ENCODE assay signal across 8 mouse cellular contexts in the genomic region with DNA sequence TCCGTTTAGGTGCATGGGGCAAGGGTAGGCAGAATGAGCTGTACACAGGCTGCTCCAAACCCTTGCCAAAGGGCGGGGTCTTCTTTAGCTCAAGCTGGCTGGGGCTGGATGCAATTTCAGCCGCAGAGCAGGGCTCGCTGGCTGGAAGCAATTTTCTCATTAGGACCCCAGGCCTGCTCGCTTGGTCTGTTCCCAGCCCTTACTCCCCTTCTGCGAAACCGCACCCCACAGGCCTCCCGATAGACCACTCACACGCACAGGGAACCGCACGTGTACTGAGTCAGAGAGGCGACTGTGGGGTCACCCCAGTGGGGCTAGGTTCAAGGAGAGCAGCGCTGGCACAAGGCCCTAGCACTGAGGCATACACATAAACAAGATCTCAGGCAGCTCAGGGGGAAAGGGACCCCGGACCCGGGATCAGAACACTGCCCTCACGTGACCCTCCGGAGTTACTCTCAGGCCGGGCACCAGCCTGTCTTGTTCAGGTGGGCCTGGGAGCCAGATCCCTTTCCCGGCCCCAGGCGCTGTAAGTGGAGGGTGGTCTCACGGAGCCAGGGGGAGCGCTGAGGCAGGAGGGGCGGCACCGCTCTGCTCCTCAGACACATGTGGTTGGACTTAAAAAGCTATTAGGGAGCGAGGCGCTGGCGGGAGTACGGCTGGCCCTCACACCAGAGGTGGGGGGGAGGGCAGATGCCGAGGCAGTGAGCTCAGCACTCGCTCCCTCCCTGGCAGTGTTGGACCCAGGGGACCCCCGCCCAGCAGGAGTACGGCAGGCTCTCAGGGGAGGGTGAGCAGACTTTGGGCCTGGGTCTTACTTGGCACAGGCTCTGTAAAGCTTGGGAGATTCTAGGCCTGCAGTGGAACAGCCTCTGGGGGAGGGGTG. TPM values are rescaled to one million over a fixed set of nuclear protein-coding genes. Genes with fewer than 3 reads are reported as not detected.
A peak's percentile ranks its signal among the peaks of the same experiment; 100 is the strongest.
DNase-seq lines count a peak whose midpoint lies in the region; ATAC-seq lines count a peak whose summit lies in the region.

No protein-coding gene starts in this region.

- H3K36me3 ChIP-seq in intestine, embryonic 15.5 days, result no peaks in the 10 kb centered on the region
- no peaks in the 10 kb centered on the region for H3K36me3 ChIP-seq in midbrain, embryonic 16.5 days (ENCODE audit: control insufficient read depth, insufficient read depth, low read length)

- WGBS in intestine, embryonic 15.5 days, result 26% methylated on average over 32 of the region's 32 CpGs
- WGBS in midbrain, embryonic 16.5 days, result 6% methylated on average over 32 of the region's 32 CpGs

- no peak overlapping the region for H3K4me3 ChIP-seq in intestine, embryonic 15.5 days (replicated peaks)
- H3K4me3 ChIP-seq in midbrain, embryonic 16.5 days (ENCODE audit: low read depth, low read length), result no peak overlapping the region

- H3K27ac ChIP-seq in intestine, embryonic 15.5 days, result peak overlapping the region; percentile 61
- H3K27ac ChIP-seq in midbrain, embryonic 16.5 days (ENCODE audit: low read length), result peak overlapping the region; percentile 12; the same call in 1 of the 2 replicates

- H3K9me3 ChIP-seq in intestine, embryonic 15.5 days, result no peaks in the 10 kb centered on the region
- H3K9me3 ChIP-seq in midbrain, embryonic 16.5 days (replicated peaks; ENCODE audit: control insufficient read depth, low read length, poor library complexity, severe bottlenecking), result no peaks in the 10 kb centered on the region

- H3K4me2 ChIP-seq in intestine, embryonic 15.5 days (replicated peaks), result peak overlapping the region; percentile 48
- 0 out of 2 replicates have a peak overlapping the region, but pooled peaks have one; percentile 2 for H3K4me2 ChIP-seq in midbrain, embryonic 16.5 days (ENCODE audit: low read length)

- ATAC-seq in intestine, embryonic 15.5 days, result peak; percentile 71
- peak; percentile 31; the same call in 1 of the 2 replicates for ATAC-seq in midbrain, embryonic 16.5 days

- H3K4me1 ChIP-seq in intestine, embryonic 15.5 days (replicated peaks), result peaks cover 78% of the 10 kb centered on the region
- H3K4me1 ChIP-seq in midbrain, embryonic 16.5 days (ENCODE audit: control insufficient read depth, insufficient read depth, low read length), result peaks cover 44% of the 10 kb centered on the region

- H3K27me3 ChIP-seq in intestine, embryonic 15.5 days (replicated peaks), result peaks cover 9% of the 10 kb centered on the region
- peaks cover 65% of the 10 kb centered on the region for H3K27me3 ChIP-seq in midbrain, embryonic 16.5 days (ENCODE audit: control insufficient read depth, insufficient read depth, low read depth, low read length)

- H3K9ac ChIP-seq in intestine, embryonic 15.5 days, result no peak overlapping the region
- peak overlapping the region; percentile 12; the same call in 1 of the 2 replicates for H3K9ac ChIP-seq in midbrain, embryonic 16.5 days (ENCODE audit: low read depth, low read length)

- peak; percentile 65 for DNase-seq in cerebellum, adult 11-12 months
- no peak for DNase-seq in cerebellum, adult 8-10 months
- DNase-seq in embryo, embryonic 10 days (ENCODE audit: low spot score), result peak; percentile 83
- peak; percentile 58 to 87 for DNase-seq in gastrocnemius, postnatal 4 days (ENCODE audit: low spot score in 2 of 2)
- DNase-seq in right cerebral cortex, postnatal 4 days, result no peak
- DNase-seq in thymus, postnatal 4 days, result no peak

RNA-seq across cellular contexts. Expression of a gene that starts 19.6 kb away (rescaled TPM):
- total RNA-seq in gastrocnemius, postnatal 4 days (2021), result 10 to 100 TPM in 1 of 2 experiments, 1 to 10 TPM in 1; 7.8 to 10.2 TPM
- polyA plus RNA-seq in intestine, embryonic 15.5 days (2015; fragmentation: Nextera tagmentation; extraction: Ambion mirVana), result 3.1 and 3.7 TPM in 2 replicates
- polyA plus RNA-seq in midbrain, embryonic 16.5 days (2015; fragmentation: Nextera tagmentation; extraction: Ambion mirVana), result 0.80 and 1.1 TPM in 2 replicates

RNA-seq across cellular contexts. Expression of a gene that starts 41.2 kb away (rescaled TPM):
- total RNA-seq in gastrocnemius, postnatal 4 days (2021), result 1 to 10 TPM; 6.0 to 7.1 TPM
- polyA plus RNA-seq in intestine, embryonic 15.5 days (2015; fragmentation: Nextera tagmentation; extraction: Ambion mirVana), result 5.1 and 5.5 TPM in 2 replicates
- polyA plus RNA-seq in midbrain, embryonic 16.5 days (2015; fragmentation: Nextera tagmentation; extraction: Ambion mirVana), result 2.2 and 3.1 TPM in 2 replicates

RNA-seq across cellular contexts. Expression of a gene that starts 54.8 kb away (rescaled TPM):
- 10 to 100 TPM; 44.9 to 45.6 TPM for total RNA-seq in gastrocnemius, postnatal 4 days (2021)
- 14.8 and 17.0 TPM in 2 replicates for polyA plus RNA-seq in intestine, embryonic 15.5 days (2015; fragmentation: Nextera tagmentation; extraction: Ambion mirVana)
- polyA plus RNA-seq in midbrain, embryonic 16.5 days (2015; fragmentation: Nextera tagmentation; extraction: Ambion mirVana), result 13.0 and 14.2 TPM in 2 replicates

RNA-seq across cellular contexts. Expression of a gene that starts 56.3 kb away (rescaled TPM):
- 10 to 100 TPM; 50.5 to 53.8 TPM for total RNA-seq in gastrocnemius, postnatal 4 days (2021)
- polyA plus RNA-seq in intestine, embryonic 15.5 days (2015; fragmentation: Nextera tagmentation; extraction: Ambion mirVana), result 59.9 and 68.3 TPM in 2 replicates
- 59.0 and 68.1 TPM in 2 replicates for polyA plus RNA-seq in midbrain, embryonic 16.5 days (2015; fragmentation: Nextera tagmentation; extraction: Ambion mirVana)

RNA-seq across cellular contexts. Expression of a gene that starts 57.7 kb away (rescaled TPM):
- total RNA-seq in gastrocnemius, postnatal 4 days (2021), result 100 to 1,000 TPM; 517 to 591 TPM
- polyA plus RNA-seq in intestine, embryonic 15.5 days (2015; fragmentation: Nextera tagmentation; extraction: Ambion mirVana), result 14.2 and 14.8 TPM in 2 replicates
- 44.1 and 55.4 TPM in 2 replicates for polyA plus RNA-seq in midbrain, embryonic 16.5 days (2015; fragmentation: Nextera tagmentation; extraction: Ambion mirVana)

Comparison
In these comparisons a context has a peak if more than half of its experiments do, and no peak if none do; other contexts are left out.
1. DNase-seq: peak in cerebellum, adult 11-12 months (single experiment), embryo, embryonic 10 days (single experiment) and gastrocnemius, postnatal 4 days (2 of 2); none in cerebellum, adult 8-10 months (single experiment), right cerebral cortex, postnatal 4 days (single experiment) and thymus, postnatal 4 days (single experiment).